Mouse (Mus musculus) right cerebral cortex, adult 18-20 months (tissue): ENCODE results near the gene Spint5.

Source experiments
- DNase-seq: peaks from one replicate; pipeline ENCODE4 v3.0.0; 2022; ENCODE audit warnings: mixed read lengths

Gene Spint5

GRCm38 (mm10) chr2:164737377-164738090, 22.4 kb downstream of the Spint5 start:
- no peak for DNase-seq

- no peak for DNase-seq
These were observed 24.8 kb downstream of the Spint5 start for GRCm38 (mm10) chr2:164739876-164740275.

- DNase-seq: no peak
These were observed 29.9 kb downstream of the Spint5 start for GRCm38 (mm10) chr2:164744987-164745386.

- peak; percentile 95 for DNase-seq
These were observed 30.9 kb downstream of the Spint5 start, which contains the start of the genes Wfdc3 and Dnttip1 for GRCm38 (mm10) chr2:164745843-164746479. Wfdc3 (minus strand) TSS chr2:164745931. Dnttip1 (plus strand) TSS chr2:164745983.

GRCm38 (mm10) chr2:164746693-164747092, 31.6 kb downstream of the Spint5 start:
- no peak for DNase-seq

GRCm38 (mm10) chr2:164748191-164748590, 33.1 kb downstream of the Spint5 start:
- DNase-seq: no peak

DNA sequence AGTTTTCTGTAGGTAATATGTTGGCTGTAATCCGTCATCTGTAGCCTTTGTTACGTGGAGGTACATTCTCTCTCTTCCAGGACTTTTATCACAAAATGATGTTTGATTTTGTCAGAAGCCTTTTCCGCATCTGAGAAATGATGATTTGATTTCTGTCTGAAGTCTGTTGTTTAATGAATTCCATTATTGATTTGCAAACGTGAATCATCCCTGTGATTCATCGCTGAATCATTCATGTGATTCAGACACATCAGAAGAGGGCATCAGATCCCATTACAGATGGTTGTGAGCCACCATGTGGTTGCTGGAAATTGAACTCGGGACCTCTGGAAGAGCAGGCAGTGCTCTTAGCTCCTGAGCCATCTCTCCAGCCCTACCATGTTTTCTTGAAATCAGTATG, 33.9 kb downstream of the Spint5 start:
- no peak for DNase-seq

GRCm38 (mm10) chr2:164752454-164752853, 37.3 kb downstream of the Spint5 start:
- no peak for DNase-seq

DNA sequence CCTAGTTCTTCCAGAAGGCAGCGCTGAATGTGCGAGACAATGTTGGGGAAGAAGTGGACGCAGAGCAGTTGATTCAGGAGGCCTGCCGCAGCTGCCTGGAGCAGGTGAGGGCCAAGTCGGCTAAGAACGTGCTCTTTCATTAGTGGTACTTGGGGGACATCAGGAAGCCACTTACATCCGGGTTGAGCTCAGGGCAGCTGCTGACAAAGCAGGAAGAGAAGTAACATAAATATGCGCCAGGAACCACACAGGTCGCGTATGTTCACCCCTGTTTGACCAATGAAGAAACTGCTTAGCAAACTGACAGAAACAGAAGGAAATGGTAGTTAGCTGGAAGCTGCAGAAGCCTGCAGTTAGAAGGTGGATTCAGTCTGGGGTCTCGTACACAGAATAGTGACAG, 39.0 kb downstream of the Spint5 start:
- DNase-seq: no peak

GRCm38 (mm10) chr2:164754800-164755199, 39.7 kb downstream of the Spint5 start:
- no peak for DNase-seq

DNA sequence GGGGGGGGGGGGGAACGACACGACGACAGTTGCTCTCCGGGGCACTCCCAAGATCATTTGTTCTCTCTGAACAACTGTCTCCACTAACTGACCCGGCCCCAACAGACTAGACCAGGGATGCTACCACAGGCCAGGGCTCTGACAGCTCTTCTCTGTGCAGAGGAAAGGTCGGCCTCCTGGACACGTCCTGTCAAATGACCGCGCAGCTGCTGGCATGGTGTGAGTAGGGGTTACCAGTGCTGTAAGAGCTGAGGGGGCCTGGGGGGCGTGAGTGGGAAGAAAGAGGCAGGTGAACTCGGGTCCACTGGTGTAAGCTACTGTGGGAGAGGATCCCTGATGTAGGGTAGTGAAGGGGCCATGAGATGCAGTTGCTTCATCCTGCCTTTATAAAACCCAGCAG, 42.7 kb downstream of the Spint5 start:
- DNase-seq: no peak

GRCm38 (mm10) chr2:164758692-164759091, 43.6 kb downstream of the Spint5 start:
- no peak for DNase-seq

DNA sequence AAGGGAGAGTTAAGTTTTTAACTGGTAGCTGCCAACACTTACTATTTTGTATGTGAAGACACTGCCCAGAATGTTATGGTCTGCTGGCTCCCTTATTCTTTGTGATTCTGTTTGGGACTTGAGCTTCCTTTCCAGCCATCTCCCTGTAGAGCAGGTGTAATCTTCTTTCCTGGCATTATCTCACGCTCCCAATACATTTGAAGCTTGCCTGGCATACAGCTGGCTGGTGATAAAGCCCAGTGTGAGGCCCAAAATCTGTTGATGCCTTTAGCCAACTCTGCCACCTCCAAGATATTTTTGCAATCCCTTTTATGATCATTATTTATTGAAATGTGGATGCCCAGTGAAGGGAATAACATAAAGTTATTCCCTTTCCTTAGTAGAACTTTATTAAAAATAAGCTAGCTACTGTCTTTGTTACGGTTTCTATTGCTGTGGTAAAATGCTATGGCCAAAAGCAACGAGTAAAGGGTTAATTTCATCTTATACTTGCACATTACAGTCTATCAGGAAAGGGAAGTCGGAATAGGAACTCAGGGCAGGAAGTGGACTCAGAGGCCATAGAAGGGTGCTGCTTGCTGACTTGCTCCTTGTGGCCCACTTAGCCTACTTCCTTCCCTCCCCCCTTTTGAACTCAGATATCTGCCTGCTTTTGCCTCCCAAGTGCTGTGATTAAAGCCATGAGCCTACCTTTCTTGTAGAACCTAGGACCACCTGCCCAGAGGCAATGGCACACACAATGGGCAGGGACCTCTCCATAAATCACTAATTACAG, 45.1 kb downstream of the Spint5 start:
- DNase-seq: no peak

GRCm38 (mm10) chr2:164761502-164761901, 46.4 kb downstream of the Spint5 start:
- no peak for DNase-seq

- DNase-seq: no peak
These were observed 46.9 kb downstream of the Spint5 start for GRCm38 (mm10) chr2:164761971-164762370.

DNA sequence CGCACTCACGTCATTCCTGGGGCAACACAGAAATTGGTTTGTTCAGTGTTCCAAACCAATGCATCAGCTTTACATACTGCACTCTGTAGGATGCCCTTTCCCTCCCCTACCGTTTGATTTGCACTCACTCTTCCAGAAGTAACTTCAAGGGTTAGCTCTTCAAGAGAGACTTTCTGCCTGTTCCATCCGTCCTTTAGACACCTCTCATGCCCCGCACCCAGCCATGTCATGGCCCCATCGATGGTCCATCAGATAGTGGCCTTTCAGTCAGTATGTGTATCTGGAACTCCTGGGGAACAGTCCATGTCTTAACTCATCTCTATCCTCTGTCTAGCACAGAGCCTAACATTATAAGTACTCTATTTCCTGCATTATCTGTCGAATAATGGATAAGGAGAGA, 47.5 kb downstream of the Spint5 start:
- no peak for DNase-seq

GRCm38 (mm10) chr2:164765841-164766240, 50.7 kb downstream of the Spint5 start:
- peak; percentile 58 for DNase-seq
